ENCODE assay signal across 29 mouse cellular contexts in genomic region chr9:107653474-107653873, GRCm38 (mm10). TPM values are rescaled to one million over a fixed set of nuclear protein-coding genes. Genes with fewer than 3 reads are reported as not detected.
DNase-seq lines count a peak whose midpoint lies in the region; ATAC-seq and TF ChIP-seq lines count a peak whose summit lies in the region.
"Had no signal": no experiment of that assay in that cellular context is flagged by ENCODE, and none has a peak within 500 bp of the region (broad histone marks: within the 10 kb centered on the region; RNA-seq: fewer than 3 reads in every experiment).

No protein-coding gene starts in this region.

- no peak overlapping the region for H3K4me2 ChIP-seq in liver, embryonic 11.5 days
- no peak overlapping the region for H3K4me2 ChIP-seq in liver, embryonic 13.5 days
- no peak overlapping the region for H3K4me2 ChIP-seq in liver, embryonic 16.5 days (ENCODE audit: low read depth, low read length)
- no peak overlapping the region for H3K4me2 ChIP-seq in hindbrain, postnatal 0 days (ENCODE audit: low read depth, low read length)
- H3K4me2 ChIP-seq: embryonic facial prominence, embryonic 12.5 days; embryonic facial prominence, embryonic 15.5 days; heart, embryonic 11.5 days; hindbrain, embryonic 13.5 days had no signal

- ATAC-seq in liver, embryonic 11.5 days (replicated peaks; ENCODE audit: low FRiP score) = no peak
- ATAC-seq in liver, embryonic 13.5 days (ENCODE audit: low read depth) = peak; percentile 41; the same call in 1 of the 2 replicates
- peak; percentile 76 for ATAC-seq in liver, embryonic 16.5 days (ENCODE audit: low read depth)
- ATAC-seq in hindbrain, postnatal 0 days = no peak
- ATAC-seq: forebrain, embryonic 16.5 days; hindbrain, embryonic 16.5 days had no signal

- no peaks in the 10 kb centered on the region for H3K9me3 ChIP-seq in liver, embryonic 11.5 days (ENCODE audit: control insufficient read depth, low read length)
- H3K9me3 ChIP-seq in liver, embryonic 13.5 days (replicated peaks) = no peaks in the 10 kb centered on the region
- H3K9me3 ChIP-seq in liver, embryonic 16.5 days (replicated peaks; ENCODE audit: control insufficient read depth, low read length) = no peaks in the 10 kb centered on the region
- no peaks in the 10 kb centered on the region for H3K9me3 ChIP-seq in hindbrain, postnatal 0 days (ENCODE audit: low read length)
- H3K9me3 ChIP-seq: embryonic facial prominence, embryonic 12.5 days; embryonic facial prominence, embryonic 15.5 days; hindbrain, embryonic 10.5 days; hindbrain, embryonic 13.5 days had no signal

- 17% methylated on average over 2 of the region's 2 CpGs for WGBS in liver, adult 2 months
- 75% methylated on average over 2 of the region's 2 CpGs for WGBS in liver, embryonic 11.5 days
- 56% methylated on average over 2 of the region's 2 CpGs for WGBS in liver, embryonic 13.5 days (ENCODE audit: insufficient replicate concordance)
- WGBS in liver, embryonic 16.5 days (ENCODE audit: insufficient replicate concordance) = 43% methylated on average over 2 of the region's 2 CpGs
- 82% methylated on average over 2 of the region's 2 CpGs for WGBS in hindbrain, postnatal 0 days

- H3K36me3 ChIP-seq in liver, adult 2 months (ENCODE audit: control insufficient read depth, insufficient read depth, low read length) = peaks cover 52% of the 10 kb centered on the region
- no peaks in the 10 kb centered on the region for H3K36me3 ChIP-seq in liver, embryonic 11.5 days (ENCODE audit: control insufficient read depth, insufficient read depth, low read length)
- H3K36me3 ChIP-seq in liver, embryonic 13.5 days = no peaks in the 10 kb centered on the region
- no peaks in the 10 kb centered on the region for H3K36me3 ChIP-seq in liver, embryonic 16.5 days (ENCODE audit: control insufficient read depth, insufficient read depth)
- H3K36me3 ChIP-seq in hindbrain, postnatal 0 days (ENCODE audit: insufficient read depth, low read length) = no peaks in the 10 kb centered on the region; the same call in 1 of the 2 replicates
- H3K36me3 ChIP-seq: embryonic facial prominence, embryonic 12.5 days; embryonic facial prominence, embryonic 15.5 days; hindbrain, embryonic 10.5 days; hindbrain, embryonic 13.5 days had no signal

- peak overlapping the region; percentile 78 for H3K27ac ChIP-seq in liver, adult 2 months (replicated peaks; ENCODE audit: insufficient read depth, low read depth, low read length)
- H3K27ac ChIP-seq in liver, embryonic 11.5 days (ENCODE audit: low read depth, low read length) = no peak overlapping the region
- no peak overlapping the region for H3K27ac ChIP-seq in liver, embryonic 13.5 days
- 0 out of 2 replicates have a peak overlapping the region, but pooled peaks have one; percentile 26 for H3K27ac ChIP-seq in liver, embryonic 16.5 days (ENCODE audit: low read length)
- H3K27ac ChIP-seq in hindbrain, postnatal 0 days = no peak overlapping the region
- H3K27ac ChIP-seq: embryonic facial prominence, embryonic 12.5 days; embryonic facial prominence, embryonic 15.5 days; gastrocnemius, adult 2 months; hindbrain, embryonic 10.5 days; hindbrain, embryonic 13.5 days had no signal

- DNase-seq in liver, adult 2 months (ENCODE audit: extremely low read depth, low read depth, low spot score) = peak; percentile 84
- DNase-seq in liver, embryonic 11.5 days (ENCODE audit: low spot score) = no peak
- DNase-seq in liver, embryonic 13.5 days = no peak
- peak; percentile 55 for DNase-seq in yolk sac, embryonic 10.5 days (ENCODE audit: low spot score)
- DNase-seq in spleen, postnatal 14 days (ENCODE audit: low spot score in 2 of 2) = no peak
- DNase-seq in hindbrain, postnatal 0 days (ENCODE audit: low spot score) = no peak
- DNase-seq: adrenal gland, adult 2 months; adrenal gland, postnatal 14 days; B cell, adult 2 months; cerebellum, adult 11 months; cerebellum, adult 2 months; cerebellum, adult 9-11 months; cerebellum, postnatal 25 days; gastrocnemius, adult 2 months; gastrocnemius, postnatal 14 days; heart, adult 11 months had no signal

- no peaks in the 10 kb centered on the region for H3K27me3 ChIP-seq in liver, adult 2 months (ENCODE audit: control insufficient read depth, insufficient read depth, low read length)
- no peaks in the 10 kb centered on the region for H3K27me3 ChIP-seq in liver, embryonic 11.5 days (replicated peaks; ENCODE audit: control insufficient read depth, insufficient read depth, low read length)
- H3K27me3 ChIP-seq in liver, embryonic 13.5 days = no peaks in the 10 kb centered on the region; the same call in 1 of the 2 replicates
- H3K27me3 ChIP-seq in liver, embryonic 16.5 days (ENCODE audit: control insufficient read depth, insufficient read depth, low read depth, low read length) = no peaks in the 10 kb centered on the region
- no peaks in the 10 kb centered on the region for H3K27me3 ChIP-seq in hindbrain, postnatal 0 days (ENCODE audit: insufficient read depth, low read length)
- H3K27me3 ChIP-seq: embryonic facial prominence, embryonic 12.5 days; embryonic facial prominence, embryonic 15.5 days; hindbrain, embryonic 13.5 days had no signal

- H3K79me2 ChIP-seq in liver, adult 2 months (ENCODE audit: control insufficient read depth, insufficient read depth, low read length) = no peaks in the 10 kb centered on the region

- no peak overlapping the region for H3K4me3 ChIP-seq in liver, adult 2 months (ENCODE audit: insufficient read depth, low read depth, low read length)
- H3K4me3 ChIP-seq in liver, embryonic 11.5 days (ENCODE audit: low read depth, low read length) = no peak overlapping the region
- H3K4me3 ChIP-seq in liver, embryonic 13.5 days (replicated peaks) = no peak overlapping the region
- H3K4me3 ChIP-seq in liver, embryonic 16.5 days (ENCODE audit: low read depth, low read length) = no peak overlapping the region
- no peak overlapping the region for H3K4me3 ChIP-seq in hindbrain, postnatal 0 days (ENCODE audit: low read length)
- H3K4me3 ChIP-seq: embryonic facial prominence, embryonic 12.5 days; embryonic facial prominence, embryonic 15.5 days; gastrocnemius, adult 2 months; hindbrain, embryonic 10.5 days; hindbrain, embryonic 13.5 days had no signal

- no peak for TF ChIP-seq POLR2A in liver, adult 2 months (IDR thresholded peaks at IDR 0.05; ENCODE audit: extremely low read depth, insufficient read depth, low read length)

- H3K4me1 ChIP-seq in liver, adult 2 months (ENCODE audit: control insufficient read depth, insufficient read depth, low read length) = peaks cover 25% of the 10 kb centered on the region; the same call in 1 of the 2 replicates
- H3K4me1 ChIP-seq in liver, embryonic 11.5 days (replicated peaks; ENCODE audit: control insufficient read depth, insufficient read depth, low read length) = no peaks in the 10 kb centered on the region; the same call in 1 of the 2 replicates
- H3K4me1 ChIP-seq in liver, embryonic 13.5 days (replicated peaks) = no peaks in the 10 kb centered on the region; the same call in 1 of the 2 replicates
- H3K4me1 ChIP-seq in liver, embryonic 16.5 days (ENCODE audit: control insufficient read depth, low read depth, low read length) = no peaks in the 10 kb centered on the region
- H3K4me1 ChIP-seq in hindbrain, postnatal 0 days (ENCODE audit: insufficient read depth, low read length) = peaks cover 12% of the 10 kb centered on the region; the same call in 1 of the 2 replicates

- no peak for TF ChIP-seq CTCF in liver, adult 2 months (IDR thresholded peaks at IDR 0.05; ENCODE audit: low read depth, low read length)
- TF ChIP-seq CTCF in hindbrain, postnatal 0 days (IDR thresholded peaks at IDR 0.05; ENCODE audit: low read depth) = no peak

- H3K9ac ChIP-seq in liver, adult 2 months (ENCODE audit: low read depth, low read length) = no peak overlapping the region; the same call in 1 of the 2 replicates
- no peak overlapping the region for H3K9ac ChIP-seq in liver, embryonic 11.5 days (ENCODE audit: low read depth, low read length)
- no peak overlapping the region for H3K9ac ChIP-seq in liver, embryonic 13.5 days
- H3K9ac ChIP-seq in liver, embryonic 16.5 days (ENCODE audit: low read depth, low read length) = no peak overlapping the region
- no peak overlapping the region for H3K9ac ChIP-seq in hindbrain, postnatal 0 days (replicated peaks; ENCODE audit: low read length)
- H3K9ac ChIP-seq: embryonic facial prominence, embryonic 12.5 days; embryonic facial prominence, embryonic 15.5 days; hindbrain, embryonic 13.5 days had no signal

RNA-seq across cellular contexts. Expression of gene Slc38a3, which starts 15.9 kb away (rescaled TPM):
- total RNA-seq in liver, adult 2 months (2014; rRNA removed) = 982 and 1,378 TPM in 2 replicates
- 3,567 and 4,585 TPM in 2 replicates for polyA plus RNA-seq in liver, adult 2 months (2012; rRNA removed)
- polyA plus RNA-seq in liver, embryonic 11.5 days (2014; fragmentation: Nextera tagmentation; extraction: Ambion mirVana) = 3.9 and 4.0 TPM in 2 replicates
- polyA plus RNA-seq in liver, embryonic 13.5 days (2015; fragmentation: Nextera tagmentation; extraction: Ambion mirVana) = 5.4 and 5.9 TPM in 2 replicates
- polyA plus RNA-seq in liver, embryonic 16.5 days (2015; fragmentation: Nextera tagmentation; extraction: Ambion mirVana) = 60.1 and 75.2 TPM in 2 replicates
- total RNA-seq in hindbrain, postnatal 0 days (2014; rRNA removed) = 102 and 134 TPM in 2 replicates
- polyA plus RNA-seq in hindbrain, postnatal 0 days (2015; fragmentation: Nextera tagmentation; extraction: Ambion mirVana) = 52.1 and 54.5 TPM in 2 replicates
- total RNA-seq: common myeloid progenitor, adult 5-6 weeks; MEL had no signal

RNA-seq across cellular contexts. Expression of gene Gnai2, which starts 18.3 kb away (rescaled TPM):
- total RNA-seq in liver, adult 2 months (2014; rRNA removed) = 31.6 and 44.8 TPM in 2 replicates
- polyA plus RNA-seq in liver, adult 2 months (2012; rRNA removed) = 117 and 122 TPM in 2 replicates
- 217 and 233 TPM in 2 replicates for polyA plus RNA-seq in liver, embryonic 11.5 days (2014; fragmentation: Nextera tagmentation; extraction: Ambion mirVana)
- 144 and 163 TPM in 2 replicates for polyA plus RNA-seq in liver, embryonic 13.5 days (2015; fragmentation: Nextera tagmentation; extraction: Ambion mirVana)
- 144 and 153 TPM in 2 replicates for polyA plus RNA-seq in liver, embryonic 16.5 days (2015; fragmentation: Nextera tagmentation; extraction: Ambion mirVana)
- total RNA-seq in hindbrain, postnatal 0 days (2014; rRNA removed) = 334 and 369 TPM in 2 replicates
- polyA plus RNA-seq in hindbrain, postnatal 0 days (2015; fragmentation: Nextera tagmentation; extraction: Ambion mirVana) = 275 and 287 TPM in 2 replicates

RNA-seq across cellular contexts. Expression of gene Gnat1, which starts 26.0 kb away (rescaled TPM):
- 3.2 and 6.3 TPM in 2 replicates for total RNA-seq in liver, adult 2 months (2014; rRNA removed)
- polyA plus RNA-seq in liver, adult 2 months (2012; rRNA removed) = 5.5 and 7.1 TPM in 2 replicates
- polyA plus RNA-seq in liver, embryonic 11.5 days (2014; fragmentation: Nextera tagmentation; extraction: Ambion mirVana) = 4.7 and 5.0 TPM in 2 replicates
- polyA plus RNA-seq in liver, embryonic 13.5 days (2015; fragmentation: Nextera tagmentation; extraction: Ambion mirVana) = 1.1 and 1.5 TPM in 2 replicates
- polyA plus RNA-seq in liver, embryonic 16.5 days (2015; fragmentation: Nextera tagmentation; extraction: Ambion mirVana) = 1.1 and 1.3 TPM in 2 replicates
- total RNA-seq in hindbrain, postnatal 0 days (2014; rRNA removed) = 0.52 TPM in 1 of 2 replicates, not detected in the other
- 2.4 and 2.7 TPM in 2 replicates for polyA plus RNA-seq in hindbrain, postnatal 0 days (2015; fragmentation: Nextera tagmentation; extraction: Ambion mirVana)
- total RNA-seq: common myeloid progenitor, adult 5-6 weeks; gastrocnemius, adult 2 months; gastrocnemius, postnatal 14 days; gastrocnemius, postnatal 4 days; heart, adult 8-10 months; heart, postnatal 25 days had no signal

RNA-seq across cellular contexts. Expression of gene Sema3b, which starts 44.4 kb away (rescaled TPM):
- total RNA-seq in liver, adult 2 months (2014; rRNA removed) = 0.13 and 0.37 TPM in 2 replicates
- 0.68 and 0.83 TPM in 2 replicates for polyA plus RNA-seq in liver, adult 2 months (2012; rRNA removed)
- polyA plus RNA-seq in liver, embryonic 11.5 days (2014; fragmentation: Nextera tagmentation; extraction: Ambion mirVana) = 0.63 and 0.79 TPM in 2 replicates
- 0.22 and 0.34 TPM in 2 replicates for polyA plus RNA-seq in liver, embryonic 13.5 days (2015; fragmentation: Nextera tagmentation; extraction: Ambion mirVana)
- polyA plus RNA-seq in liver, embryonic 16.5 days (2015; fragmentation: Nextera tagmentation; extraction: Ambion mirVana) = 0.33 and 1.4 TPM in 2 replicates
- 11.2 and 14.6 TPM in 2 replicates for total RNA-seq in hindbrain, postnatal 0 days (2014; rRNA removed)
- 8.3 and 9.0 TPM in 2 replicates for polyA plus RNA-seq in hindbrain, postnatal 0 days (2015; fragmentation: Nextera tagmentation; extraction: Ambion mirVana)
- total RNA-seq: common myeloid progenitor, adult 5-6 weeks had no signal

RNA-seq across cellular contexts. Expression of gene Sema3f, which starts 56.8 kb away (rescaled TPM):
- 3.5 and 4.6 TPM in 2 replicates for total RNA-seq in liver, adult 2 months (2014; rRNA removed)
- 6.7 and 8.9 TPM in 2 replicates for polyA plus RNA-seq in liver, adult 2 months (2012; rRNA removed)
- 5.9 and 6.2 TPM in 2 replicates for polyA plus RNA-seq in liver, embryonic 11.5 days (2014; fragmentation: Nextera tagmentation; extraction: Ambion mirVana)
- polyA plus RNA-seq in liver, embryonic 13.5 days (2015; fragmentation: Nextera tagmentation; extraction: Ambion mirVana) = 0.93 and 1.0 TPM in 2 replicates
- 0.41 and 0.86 TPM in 2 replicates for polyA plus RNA-seq in liver, embryonic 16.5 days (2015; fragmentation: Nextera tagmentation; extraction: Ambion mirVana)
- 65.4 and 81.3 TPM in 2 replicates for total RNA-seq in hindbrain, postnatal 0 days (2014; rRNA removed)
- polyA plus RNA-seq in hindbrain, postnatal 0 days (2015; fragmentation: Nextera tagmentation; extraction: Ambion mirVana) = 7.5 and 8.7 TPM in 2 replicates
- total RNA-seq: MEL had no signal

Comparison
In these comparisons a context has a peak if more than half of its experiments do, and no peak if none do; other contexts are left out.
1. DNase-seq: peak in liver, adult 2 months (single experiment) and yolk sac, embryonic 10.5 days (single experiment); none in liver, embryonic 11.5 days (single experiment), liver, embryonic 13.5 days (single experiment), spleen, postnatal 14 days (0 of 2) and hindbrain, postnatal 0 days (single experiment).
2. H3K27ac ChIP-seq: peak in liver, adult 2 months (single experiment) and liver, embryonic 16.5 days (single experiment); none in liver, embryonic 11.5 days (single experiment), liver, embryonic 13.5 days (single experiment) and hindbrain, postnatal 0 days (single experiment).
3. ATAC-seq: peak in liver, embryonic 13.5 days (single experiment) and liver, embryonic 16.5 days (single experiment); none in liver, embryonic 11.5 days (single experiment) and hindbrain, postnatal 0 days (single experiment).
4. RNA of gene Slc38a3, which starts 15.9 kb away (polyA plus RNA-seq): 3,567 to 4,585 TPM in liver, adult 2 months; 60.1 to 75.2 TPM in liver, embryonic 16.5 days, 52.1 to 54.5 TPM in hindbrain, postnatal 0 days, 5.4 to 5.9 TPM in liver, embryonic 13.5 days and 3.9 to 4.0 TPM in liver, embryonic 11.5 days; every median in the first group is over 10 times any median in the second.